9 mouse cellular contexts compared by ENCODE assay signal in genomic region chr9:21591127-21591830, GRCm38 (mm10). TPM values are rescaled to one million over a fixed set of nuclear protein-coding genes. Genes with fewer than 3 reads are reported as not detected.
DNase-seq lines count a peak whose midpoint lies in the region; ATAC-seq and TF ChIP-seq lines count a peak whose summit lies in the region.
"Had no signal": no experiment of that assay in that cellular context is flagged by ENCODE, and none has a peak within 500 bp of the region (broad histone marks: within the 10 kb centered on the region; RNA-seq: fewer than 3 reads in every experiment).

No protein-coding gene starts in this region.

- H3K4me1 ChIP-seq in forebrain, embryonic 10.5 days = peaks cover 37% of the 10 kb centered on the region
- H3K4me1 ChIP-seq in forebrain, postnatal 0 days (ENCODE audit: insufficient read depth) = peaks cover 23% of the 10 kb centered on the region
- peaks cover 27% of the 10 kb centered on the region for H3K4me1 ChIP-seq in lung, embryonic 15.5 days
- H3K4me1 ChIP-seq in limb, embryonic 10.5 days = peaks cover 26% of the 10 kb centered on the region

- no peak for DNase-seq in forebrain, embryonic 10.5 days (ENCODE audit: extremely low spot score, low spot score)
- DNase-seq in forebrain, postnatal 0 days = no peak
- DNase-seq in lung, postnatal 10 days = no peak
- no peak for DNase-seq in limb, embryonic 10.5 days (ENCODE audit: low spot score)
- peak; percentile 72 for DNase-seq in splenic B cell, adult 2 months (ENCODE audit: low read depth, low spot score)
- no peak for DNase-seq in adrenal gland, postnatal 25 days
- no peak for DNase-seq in urinary bladder, postnatal 14 days (ENCODE audit: low spot score)

- H3K9ac ChIP-seq in forebrain, postnatal 0 days = no peak overlapping the region
- no peak overlapping the region for H3K9ac ChIP-seq in lung, embryonic 15.5 days

- no peak for ATAC-seq in forebrain, postnatal 0 days
- no peak for ATAC-seq in lung, embryonic 15.5 days (ENCODE audit: borderline replicate concordance, extremely low read depth, low FRiP score, low TSS enrichment)
- ATAC-seq: activated CD4-positive, CD25-positive, alpha-beta regulatory T cell, adult 4 months had no signal

- no peak for TF ChIP-seq CTCF in forebrain, postnatal 0 days (IDR thresholded peaks at IDR 0.05; ENCODE audit: low read depth)

- WGBS in forebrain, embryonic 10.5 days = 88% methylated on average over 6 of the region's 6 CpGs
- WGBS in forebrain, postnatal 0 days = 79% methylated on average over 6 of the region's 6 CpGs
- WGBS in lung, embryonic 15.5 days = 78% methylated on average over 6 of the region's 6 CpGs
- 90% methylated on average over 6 of the region's 6 CpGs for WGBS in limb, embryonic 10.5 days

- H3K4me3 ChIP-seq in forebrain, embryonic 10.5 days = peak overlapping the region; percentile 98; the same call in 1 of the 2 replicates
- no peak overlapping the region for H3K4me3 ChIP-seq in forebrain, postnatal 0 days (ENCODE audit: low read depth, low read length)
- H3K4me3 ChIP-seq in lung, embryonic 15.5 days = no peak overlapping the region
- peak overlapping the region; percentile 93 for H3K4me3 ChIP-seq in limb, embryonic 10.5 days

- no peaks in the 10 kb centered on the region for H3K27me3 ChIP-seq in forebrain, embryonic 10.5 days (ENCODE audit: poor library complexity, severe bottlenecking)
- H3K27me3 ChIP-seq in forebrain, postnatal 0 days (ENCODE audit: insufficient read depth, low read length) = no peaks in the 10 kb centered on the region
- no peaks in the 10 kb centered on the region for H3K27me3 ChIP-seq in lung, embryonic 15.5 days
- no peaks in the 10 kb centered on the region for H3K27me3 ChIP-seq in limb, embryonic 10.5 days (ENCODE audit: low read depth, poor library complexity, severe bottlenecking)
- no peaks in the 10 kb centered on the region for H3K27me3 ChIP-seq in splenic B cell, adult 2 months (ENCODE audit: control insufficient read depth, insufficient read depth, low read length, poor library complexity, severe bottlenecking)

- no peaks in the 10 kb centered on the region for H3K9me3 ChIP-seq in forebrain, embryonic 10.5 days
- H3K9me3 ChIP-seq in forebrain, postnatal 0 days (ENCODE audit: low read length) = no peaks in the 10 kb centered on the region
- no peaks in the 10 kb centered on the region for H3K9me3 ChIP-seq in lung, embryonic 15.5 days
- no peaks in the 10 kb centered on the region for H3K9me3 ChIP-seq in limb, embryonic 10.5 days (replicated peaks)

- H3K4me2 ChIP-seq in forebrain, postnatal 0 days (ENCODE audit: low read depth) = no peak overlapping the region
- H3K4me2 ChIP-seq in lung, embryonic 15.5 days = peak overlapping the region; percentile 95; the same call in 1 of the 2 replicates

- H3K36me3 ChIP-seq in forebrain, embryonic 10.5 days (replicated peaks) = peaks cover 68% of the 10 kb centered on the region
- H3K36me3 ChIP-seq in forebrain, postnatal 0 days (ENCODE audit: insufficient read depth) = peaks cover 42% of the 10 kb centered on the region
- H3K36me3 ChIP-seq in lung, embryonic 15.5 days = peaks cover 51% of the 10 kb centered on the region
- peaks cover 74% of the 10 kb centered on the region for H3K36me3 ChIP-seq in limb, embryonic 10.5 days
- peaks cover 7% of the 10 kb centered on the region for H3K36me3 ChIP-seq in splenic B cell, adult 2 months (ENCODE audit: control insufficient read depth, insufficient read depth, low read length, poor library complexity, severe bottlenecking)

- H3K27ac ChIP-seq in forebrain, embryonic 10.5 days = no peak overlapping the region
- H3K27ac ChIP-seq in forebrain, postnatal 0 days (ENCODE audit: low read depth, low read length) = no peak overlapping the region
- H3K27ac ChIP-seq in lung, embryonic 15.5 days = no peak overlapping the region
- H3K27ac ChIP-seq in limb, embryonic 10.5 days = no peak overlapping the region

RNA-seq across cellular contexts. Expression of gene Timm29, which starts 1.2 kb away (rescaled TPM):
- polyA plus RNA-seq in forebrain, embryonic 10.5 days (2016; fragmentation: Nextera tagmentation; extraction: Ambion mirVana) = 31.4 and 32.3 TPM in 2 replicates
- 61.2 and 81.5 TPM in 2 replicates for total RNA-seq in forebrain, postnatal 0 days (2014; rRNA removed)
- polyA plus RNA-seq in forebrain, postnatal 0 days (2015; fragmentation: Nextera tagmentation; extraction: Ambion mirVana) = 56.3 and 61.7 TPM in 2 replicates
- 28.4 and 29.5 TPM in 2 replicates for polyA plus RNA-seq in lung, embryonic 15.5 days (2015; fragmentation: Nextera tagmentation; extraction: Ambion mirVana)
- polyA plus RNA-seq in limb, embryonic 10.5 days (2016; fragmentation: Nextera tagmentation; extraction: Ambion mirVana) = 30.9 and 35.7 TPM in 2 replicates
- total RNA-seq in adrenal gland, postnatal 25 days (2021) = 58.2 and 62.6 TPM in 2 replicates

RNA-seq across cellular contexts. Expression of gene Yipf2, which starts 1.3 kb away (rescaled TPM):
- 19.0 and 20.4 TPM in 2 replicates for polyA plus RNA-seq in forebrain, embryonic 10.5 days (2016; fragmentation: Nextera tagmentation; extraction: Ambion mirVana)
- total RNA-seq in forebrain, postnatal 0 days (2014; rRNA removed) = 10.6 and 16.0 TPM in 2 replicates
- 12.0 and 12.6 TPM in 2 replicates for polyA plus RNA-seq in forebrain, postnatal 0 days (2015; fragmentation: Nextera tagmentation; extraction: Ambion mirVana)
- 28.8 and 29.7 TPM in 2 replicates for polyA plus RNA-seq in lung, embryonic 15.5 days (2015; fragmentation: Nextera tagmentation; extraction: Ambion mirVana)
- 17.6 and 26.2 TPM in 2 replicates for polyA plus RNA-seq in limb, embryonic 10.5 days (2016; fragmentation: Nextera tagmentation; extraction: Ambion mirVana)
- total RNA-seq in adrenal gland, postnatal 25 days (2021) = 27.5 and 40.2 TPM in 2 replicates

RNA-seq across cellular contexts. Expression of gene Smarca4, which starts 24.7 kb away (rescaled TPM):
- polyA plus RNA-seq in forebrain, embryonic 10.5 days (2016; fragmentation: Nextera tagmentation; extraction: Ambion mirVana) = 147 and 149 TPM in 2 replicates
- 162 and 180 TPM in 2 replicates for total RNA-seq in forebrain, postnatal 0 days (2014; rRNA removed)
- 76.2 and 92.5 TPM in 2 replicates for polyA plus RNA-seq in forebrain, postnatal 0 days (2015; fragmentation: Nextera tagmentation; extraction: Ambion mirVana)
- polyA plus RNA-seq in lung, embryonic 15.5 days (2015; fragmentation: Nextera tagmentation; extraction: Ambion mirVana) = 74.6 and 83.2 TPM in 2 replicates
- 169 and 171 TPM in 2 replicates for polyA plus RNA-seq in limb, embryonic 10.5 days (2016; fragmentation: Nextera tagmentation; extraction: Ambion mirVana)
- 87.3 and 87.4 TPM in 2 replicates for total RNA-seq in adrenal gland, postnatal 25 days (2021)

RNA-seq across cellular contexts. Expression of gene Carm1, which starts 44.6 kb away (rescaled TPM):
- polyA plus RNA-seq in forebrain, embryonic 10.5 days (2016; fragmentation: Nextera tagmentation; extraction: Ambion mirVana) = 58.3 and 59.8 TPM in 2 replicates
- 64.8 and 81.4 TPM in 2 replicates for total RNA-seq in forebrain, postnatal 0 days (2014; rRNA removed)
- 20.7 and 25.9 TPM in 2 replicates for polyA plus RNA-seq in forebrain, postnatal 0 days (2015; fragmentation: Nextera tagmentation; extraction: Ambion mirVana)
- polyA plus RNA-seq in lung, embryonic 15.5 days (2015; fragmentation: Nextera tagmentation; extraction: Ambion mirVana) = 43.7 and 47.3 TPM in 2 replicates
- polyA plus RNA-seq in limb, embryonic 10.5 days (2016; fragmentation: Nextera tagmentation; extraction: Ambion mirVana) = 85.8 and 100 TPM in 2 replicates
- total RNA-seq in adrenal gland, postnatal 25 days (2021) = 45.6 and 54.0 TPM in 2 replicates

Comparison
In these comparisons a context has a peak if more than half of its experiments do, and no peak if none do; other contexts are left out.
1. H3K4me3 ChIP-seq: peak in forebrain, embryonic 10.5 days (single experiment) and limb, embryonic 10.5 days (single experiment); none in forebrain, postnatal 0 days (single experiment) and lung, embryonic 15.5 days (single experiment).